Mouse (Mus musculus): ENCODE results near the gene Trarg1. TPM values are rescaled to one million over a fixed set of nuclear protein-coding genes. Genes with fewer than 3 reads are reported as not detected.

Gene Trarg1
- not detected for total RNA-seq (2023)

DNA sequence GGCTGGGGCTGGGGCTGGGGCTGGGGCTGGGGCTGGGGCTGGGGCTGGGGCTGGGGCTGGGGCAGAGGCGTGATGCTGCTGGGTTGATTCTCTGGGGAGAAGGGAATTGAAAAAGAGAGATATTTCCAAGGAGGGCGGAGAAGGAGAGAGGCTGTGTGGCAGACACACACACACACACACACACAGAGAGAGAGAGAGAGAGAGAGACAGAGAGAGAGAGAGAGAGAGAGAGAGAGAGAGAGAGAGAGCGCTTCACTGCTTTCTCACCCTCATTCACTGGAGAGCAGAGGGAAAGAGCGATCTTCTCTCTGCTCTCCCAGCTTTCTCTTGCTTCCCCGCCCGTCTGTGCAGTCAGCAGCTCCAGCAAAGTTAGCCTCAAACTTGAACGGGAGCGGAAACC is at the start of gene Trarg1:
Gene Trarg1 (plus strand): TSS at position 301 of the 400 bp plus-strand sequence.

DNA sequence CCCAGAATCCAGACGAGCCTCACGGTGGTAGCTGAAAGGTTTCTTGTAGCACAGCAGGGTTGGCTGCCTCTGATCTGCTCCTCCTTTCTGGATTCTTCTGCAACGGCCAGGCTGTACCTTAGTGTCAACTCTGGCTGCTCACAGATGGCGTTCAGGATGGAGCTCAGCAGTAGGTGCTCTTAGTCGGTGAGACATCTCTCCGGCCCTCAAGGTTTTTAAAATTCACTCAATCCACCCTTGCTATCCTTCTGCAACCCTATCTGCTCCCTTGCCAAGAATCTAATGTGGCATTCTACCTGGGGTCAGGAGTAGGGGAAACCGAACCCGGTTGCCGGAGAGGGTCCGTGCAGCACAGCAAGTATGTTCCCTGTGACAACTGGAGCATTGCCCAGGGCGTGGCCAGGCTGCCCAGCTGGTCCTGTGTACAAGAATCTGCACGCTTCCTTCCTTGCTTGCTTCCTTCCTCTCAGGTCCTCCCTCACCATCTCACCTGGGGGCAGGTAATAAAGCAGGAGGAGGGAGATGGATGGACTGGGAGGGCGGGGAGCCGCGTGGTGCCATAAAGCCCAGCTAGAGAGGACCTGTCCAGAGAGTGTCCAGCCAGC is 7.6 kb upstream of the Trarg1 start, which contains the start of gene Bhlha9:
Gene Bhlha9 (plus strand): TSS at position 600 of the 605 bp plus-strand sequence.

Other genes with a start within 250 kb of the Trarg1 start
- 52.2 TPM for gene Abr, start 57.5 kb upstream of the Trarg1 start, total RNA-seq (2023)
- gene Bhlha9, start 7.3 kb upstream of the Trarg1 start, total RNA-seq (2023), result not detected
- 61.4 TPM for gene Gosr1, start 83.8 kb downstream of the Trarg1 start, total RNA-seq (2023)
- 4.6 TPM for gene Cpd, start 167.2 kb downstream of the Trarg1 start, total RNA-seq (2023)
- not detected for gene Tmigd1, start 222.4 kb downstream of the Trarg1 start, total RNA-seq (2023)
- 34.6 TPM for gene Blmh, start 245.0 kb downstream of the Trarg1 start, total RNA-seq (2023)

Measured in CD4-positive naive resting alpha-beta T cell, adult 76 days (primary cell).